Mouse (Mus musculus): ENCODE measurements around the gene Foxg1. TPM values are rescaled to one million over a fixed set of nuclear protein-coding genes. Genes with fewer than 3 reads are reported as not detected.

Gene Foxg1
- not detected in 2 replicates for polyA plus RNA-seq (2015; fragmentation: Nextera tagmentation; extraction: Ambion mirVana)

- no peak within 1 kb of the TSS for H3K9ac ChIP-seq (replicated peaks)
- ATAC-seq (no peak), DNase-seq (no peak)
- H3K36me3 ChIP-seq (replicated peaks; ENCODE audit: insufficient read depth, low read length): no peaks in the 10 kb centered on the region
- H3K27me3 ChIP-seq (ENCODE audit: insufficient read depth, low read length): peaks cover 85% of the 10 kb centered on the region
- no peak for TF ChIP-seq CTCF (IDR thresholded peaks at IDR 0.05; ENCODE audit: low read depth)
- TF ChIP-seq EP300 (IDR thresholded peaks at IDR 0.05; ENCODE audit: low read depth): no peak
- peak within 1 kb of the TSS; percentile 27 for H3K4me3 ChIP-seq (ENCODE audit: low read depth, low read length)
- peaks cover 6% of the 10 kb centered on the region; the same call in 1 of the 2 replicates for H3K4me1 ChIP-seq (ENCODE audit: insufficient read depth)
- H3K27ac ChIP-seq (ENCODE audit: low read depth): no peak within 1 kb of the TSS
- H3K9me3 ChIP-seq (ENCODE audit: low read length): no peaks in the 10 kb centered on the region
- 3% methylated on average over 56 of the region's 61 CpGs for WGBS (ENCODE audit: insufficient replicate concordance)
- H3K4me2 ChIP-seq (ENCODE audit: low read depth, low read length): peak within 1 kb of the TSS; percentile 49
Observed at GRCm38 (mm10) chr12:49382565-49383520, at the start of gene Foxg1. Gene Foxg1 (plus strand): TSS chr12:49382660.

- H3K27me3 ChIP-seq (ENCODE audit: insufficient read depth, low read length): no peaks in the 10 kb centered on the region
- ATAC-seq (no peak), DNase-seq (no peak)
- no peaks in the 10 kb centered on the region for H3K36me3 ChIP-seq (replicated peaks; ENCODE audit: insufficient read depth, low read length)
- 73% methylated on average over 10 of the region's 10 CpGs for WGBS (ENCODE audit: insufficient replicate concordance)
- no peak for TF ChIP-seq CTCF (IDR thresholded peaks at IDR 0.05; ENCODE audit: low read depth)
- H3K27ac ChIP-seq (ENCODE audit: low read depth): no peak overlapping the region
- H3K4me1 ChIP-seq (ENCODE audit: insufficient read depth): no peaks in the 10 kb centered on the region
- no peaks in the 10 kb centered on the region for H3K9me3 ChIP-seq (ENCODE audit: low read length)
- no peak overlapping the region for H3K9ac ChIP-seq (replicated peaks)
- no peak overlapping the region for H3K4me3 ChIP-seq (ENCODE audit: low read depth, low read length)
- H3K4me2 ChIP-seq (ENCODE audit: low read depth, low read length): no peak overlapping the region
Observed at GRCm38 (mm10) chr12:49349697-49350096, 32.8 kb upstream of the Foxg1 start.

GRCm38 (mm10) chr12:49368931-49369330 is 13.5 kb upstream of the Foxg1 start:
- WGBS (ENCODE audit: insufficient replicate concordance): 50% methylated on average over 1 of the region's 1 CpGs
- ATAC-seq: no peak
- no peak for DNase-seq
- peak; percentile 25 for TF ChIP-seq CTCF (IDR thresholded peaks at IDR 0.05; ENCODE audit: low read depth)
- TF ChIP-seq EP300 (IDR thresholded peaks at IDR 0.05; ENCODE audit: low read depth): no peak
- Histone ChIP-seq H3K9ac (replicated peaks) (no peak overlapping the region), H3K27ac (ENCODE audit: low read depth) (no peak overlapping the region), H3K4me3 (ENCODE audit: low read depth, low read length) (no peak overlapping the region), H3K36me3 (replicated peaks; ENCODE audit: insufficient read depth, low read length) (no peaks in the 10 kb centered on the region), H3K4me2 (ENCODE audit: low read depth, low read length) (no peak overlapping the region), H3K27me3 (ENCODE audit: insufficient read depth, low read length) (peaks cover 13% of the 10 kb centered on the region), H3K9me3 (ENCODE audit: low read length) (no peaks in the 10 kb centered on the region), H3K4me1 (ENCODE audit: insufficient read depth) (no peaks in the 10 kb centered on the region)

- Histone ChIP-seq H3K9me3 (ENCODE audit: low read length) (no peaks in the 10 kb centered on the region), H3K27me3 (ENCODE audit: insufficient read depth, low read length) (peaks cover 43% of the 10 kb centered on the region), H3K4me3 (ENCODE audit: low read depth, low read length) (no peak overlapping the region), H3K9ac (replicated peaks) (no peak overlapping the region), H3K27ac (ENCODE audit: low read depth) (no peak overlapping the region), H3K4me1 (ENCODE audit: insufficient read depth) (peaks cover 2% of the 10 kb centered on the region; the same call in 1 of the 2 replicates), H3K4me2 (ENCODE audit: low read depth, low read length) (no peak overlapping the region), H3K36me3 (replicated peaks; ENCODE audit: insufficient read depth, low read length) (no peaks in the 10 kb centered on the region)
- DNase-seq (no peak), ATAC-seq (no peak)
- TF ChIP-seq CTCF (IDR thresholded peaks at IDR 0.05; ENCODE audit: low read depth) (peak; percentile 29; the same call in 1 of the 2 replicates), EP300 (IDR thresholded peaks at IDR 0.05; ENCODE audit: low read depth) (no peak)
Observed at GRCm38 (mm10) chr12:49372170-49372569, 10.3 kb upstream of the Foxg1 start.

- H3K9ac ChIP-seq (replicated peaks): no peak overlapping the region
- H3K9me3 ChIP-seq (ENCODE audit: low read length): no peaks in the 10 kb centered on the region
- H3K4me3 ChIP-seq (ENCODE audit: low read depth, low read length): no peak overlapping the region
- DNase-seq: no peak
- peaks cover 53% of the 10 kb centered on the region for H3K27me3 ChIP-seq (ENCODE audit: insufficient read depth, low read length)
- 7% methylated on average over 5 of the region's 5 CpGs for WGBS (ENCODE audit: insufficient replicate concordance)
- H3K4me1 ChIP-seq (ENCODE audit: insufficient read depth): peaks cover 2% of the 10 kb centered on the region; the same call in 1 of the 2 replicates
- no peaks in the 10 kb centered on the region for H3K36me3 ChIP-seq (replicated peaks; ENCODE audit: insufficient read depth, low read length)
- H3K27ac ChIP-seq (ENCODE audit: low read depth): no peak overlapping the region
- H3K4me2 ChIP-seq (ENCODE audit: low read depth, low read length): no peak overlapping the region
- no peak for ATAC-seq
- no peak for TF ChIP-seq EP300 (IDR thresholded peaks at IDR 0.05; ENCODE audit: low read depth)
- no peak for TF ChIP-seq CTCF (IDR thresholded peaks at IDR 0.05; ENCODE audit: low read depth)
Observed at GRCm38 (mm10) chr12:49373176-49373575, 9.3 kb upstream of the Foxg1 start.

GRCm38 (mm10) chr12:49373821-49374605 is 8.4 kb upstream of the Foxg1 start:
- no peaks in the 10 kb centered on the region for H3K9me3 ChIP-seq (ENCODE audit: low read length)
- WGBS (ENCODE audit: insufficient replicate concordance): 3% methylated on average over 24 of the region's 24 CpGs
- no peak overlapping the region for H3K27ac ChIP-seq (ENCODE audit: low read depth)
- H3K9ac ChIP-seq (replicated peaks): no peak overlapping the region
- ATAC-seq: no peak
- peak overlapping the region; percentile 44; the same call in 1 of the 2 replicates for H3K4me2 ChIP-seq (ENCODE audit: low read depth, low read length)
- DNase-seq: no peak
- peak overlapping the region; percentile 27; the same call in 1 of the 2 replicates for H3K4me3 ChIP-seq (ENCODE audit: low read depth, low read length)
- TF ChIP-seq CTCF (IDR thresholded peaks at IDR 0.05; ENCODE audit: low read depth): no peak
- TF ChIP-seq EP300 (IDR thresholded peaks at IDR 0.05; ENCODE audit: low read depth): no peak
- no peaks in the 10 kb centered on the region for H3K36me3 ChIP-seq (replicated peaks; ENCODE audit: insufficient read depth, low read length)
- peaks cover 60% of the 10 kb centered on the region for H3K27me3 ChIP-seq (ENCODE audit: insufficient read depth, low read length)
- peaks cover 2% of the 10 kb centered on the region; the same call in 1 of the 2 replicates for H3K4me1 ChIP-seq (ENCODE audit: insufficient read depth)

Data from liver, postnatal 0 days (tissue).